Mouse (Mus musculus) layer of hippocampus, adult 9-10 months (tissue): ENCODE data around the gene Map6.

ENCODE experiments used
- DNase-seq: peaks from one replicate; pipeline ENCODE4 v3.0.0; 2022; ENCODE audit warnings: low spot score

Map6 gene

DNA sequence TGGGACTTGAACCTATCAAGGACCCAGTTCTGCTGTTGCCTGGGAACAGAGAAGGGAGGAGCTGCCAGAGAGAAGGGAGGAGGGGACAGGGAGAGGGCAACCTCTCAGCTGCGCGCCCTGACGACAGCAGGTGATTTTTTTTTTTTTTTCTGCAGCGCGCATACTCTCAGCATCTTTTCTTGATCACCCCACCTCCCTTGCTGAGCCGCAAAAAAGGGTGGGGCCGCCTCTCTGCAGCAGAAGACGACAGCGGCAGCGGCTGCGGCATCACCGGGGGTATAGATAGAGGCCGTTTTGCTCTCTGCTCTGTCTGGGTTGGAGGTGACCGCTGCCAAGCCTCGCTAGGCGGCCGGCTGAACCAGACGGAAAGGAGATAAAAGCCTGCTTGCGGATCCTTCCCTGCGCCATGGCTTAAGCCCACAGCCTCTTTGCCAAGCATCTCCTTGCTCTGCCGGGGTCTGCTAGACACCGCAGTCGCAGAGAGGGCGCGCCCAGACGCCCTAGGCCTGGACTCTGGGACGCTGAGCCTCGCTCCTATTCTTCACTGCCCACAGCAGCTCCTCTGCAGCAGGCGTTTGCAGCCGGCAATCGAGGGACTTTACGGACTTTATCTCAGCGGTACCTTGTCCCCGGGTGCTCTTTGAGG, at the start of gene Map6:
Gene Map6 (plus strand): TSS at position 197 of the 646 bp plus-strand sequence.
- DNase-seq: no peak

DNA sequence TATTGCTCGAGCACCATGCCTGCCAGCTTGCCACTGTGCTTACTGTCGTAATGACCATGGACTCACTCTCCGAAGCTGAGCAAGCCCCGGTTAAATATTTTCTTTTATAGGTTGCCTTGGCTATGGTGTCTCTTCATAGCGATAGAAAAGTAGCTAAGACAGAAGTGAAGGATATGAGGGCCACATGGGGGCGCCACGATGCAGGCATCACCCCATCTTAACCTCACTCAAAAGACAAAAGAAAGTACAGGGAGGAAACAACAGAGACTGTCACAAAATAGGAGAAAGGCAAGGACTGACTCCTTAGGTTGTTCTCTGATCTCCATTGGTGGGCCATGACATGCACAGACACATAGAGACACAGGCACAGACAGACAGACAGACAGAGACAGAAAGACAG, 43.0 kb upstream of the Map6 start:
- DNase-seq: no peak

- DNase-seq: no peak
Observed at GRCm38 (mm10) chr7:99224648-99225190, 42.5 kb upstream of the Map6 start.

GRCm38 (mm10) chr7:99225421-99225820, 41.8 kb upstream of the Map6 start:
- DNase-seq: no peak

- DNase-seq: no peak
Observed at GRCm38 (mm10) chr7:99226662-99227061, 40.6 kb upstream of the Map6 start.

DNA sequence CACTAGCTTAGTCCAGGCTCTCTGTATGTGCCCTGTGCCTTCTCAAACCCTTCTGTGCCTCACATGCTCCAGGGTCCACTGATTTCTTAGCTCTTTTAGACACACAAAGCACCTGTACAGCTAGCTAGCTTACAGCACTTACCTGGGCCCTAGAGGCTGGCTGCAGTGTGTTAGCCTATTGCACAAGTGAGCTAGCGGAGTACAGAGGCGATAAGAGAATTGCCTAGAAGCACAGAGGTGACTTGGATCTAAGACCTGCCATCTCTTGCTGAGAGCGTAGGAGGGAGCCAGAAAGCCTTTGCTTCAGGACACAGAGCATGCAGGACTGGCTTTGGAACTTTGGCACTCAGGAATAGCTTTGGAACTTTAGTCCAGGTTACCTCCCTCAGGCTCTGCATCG, 40.0 kb upstream of the Map6 start:
- no peak for DNase-seq

DNA sequence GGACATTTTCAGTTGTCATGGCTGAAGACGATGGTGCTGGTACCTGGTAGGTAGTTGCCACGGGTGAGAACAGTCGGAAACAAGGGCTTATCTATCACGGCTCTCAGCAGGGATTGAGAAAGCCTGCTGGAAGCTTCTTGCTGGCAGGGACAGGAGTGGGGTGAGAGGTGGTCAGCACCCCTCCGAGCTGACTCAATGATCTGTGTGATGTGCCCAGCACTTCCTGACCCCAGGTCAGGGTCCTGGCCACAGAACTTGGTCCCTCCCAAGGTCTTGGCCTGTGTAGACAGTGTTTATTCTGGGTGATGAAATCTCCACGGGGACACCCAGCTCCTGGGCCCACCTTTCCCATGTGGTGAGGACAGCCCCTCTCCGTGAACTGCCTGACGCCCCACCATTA, 38.4 kb upstream of the Map6 start:
- DNase-seq: no peak

- DNase-seq: no peak
Observed at GRCm38 (mm10) chr7:99229411-99229810, 37.8 kb upstream of the Map6 start.

- no peak for DNase-seq
Observed at GRCm38 (mm10) chr7:99230061-99230747, 37.0 kb upstream of the Map6 start.

DNA sequence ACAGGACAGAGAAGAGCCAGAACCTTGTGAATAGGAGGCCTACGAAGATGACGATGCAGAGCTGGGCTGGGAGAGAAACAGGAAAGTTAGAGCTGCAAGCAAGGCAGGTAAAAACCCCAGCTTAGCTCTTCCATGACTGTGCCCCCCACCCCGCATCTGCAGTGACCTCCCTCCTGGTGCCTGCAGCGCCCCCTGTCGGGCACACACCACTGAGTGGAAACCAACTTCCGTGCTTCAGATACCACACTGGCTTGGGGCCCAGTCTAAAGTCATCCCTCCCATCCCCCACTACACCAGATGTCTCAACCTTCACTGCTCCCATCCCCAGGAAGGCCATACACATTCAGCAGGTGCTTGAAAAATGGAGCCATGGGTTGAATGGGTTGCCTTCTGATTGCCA, 34.7 kb upstream of the Map6 start:
- DNase-seq: no peak

DNA sequence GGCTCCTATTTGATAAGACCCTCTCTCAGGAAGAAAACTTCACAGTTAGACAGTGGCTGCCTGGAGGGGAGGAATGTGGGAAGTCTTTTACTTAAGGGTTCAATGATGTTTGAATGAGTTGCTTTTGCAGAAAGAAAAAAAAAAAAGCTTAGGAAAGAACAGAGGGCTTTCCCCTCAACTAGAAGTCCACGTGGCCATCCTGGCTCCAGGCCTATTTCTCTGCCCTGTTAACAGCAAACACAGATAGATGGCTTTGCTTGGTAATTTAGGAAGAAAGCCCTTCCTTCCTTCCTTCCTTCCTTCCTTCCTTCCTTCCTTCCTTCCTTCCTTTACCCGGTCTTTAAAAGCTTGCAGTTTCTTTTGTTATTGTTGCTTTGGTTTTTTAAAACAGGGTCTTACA, 32.3 kb upstream of the Map6 start:
- DNase-seq: no peak

- DNase-seq: no peak
Observed at GRCm38 (mm10) chr7:99235657-99236056, 31.6 kb upstream of the Map6 start.

DNA sequence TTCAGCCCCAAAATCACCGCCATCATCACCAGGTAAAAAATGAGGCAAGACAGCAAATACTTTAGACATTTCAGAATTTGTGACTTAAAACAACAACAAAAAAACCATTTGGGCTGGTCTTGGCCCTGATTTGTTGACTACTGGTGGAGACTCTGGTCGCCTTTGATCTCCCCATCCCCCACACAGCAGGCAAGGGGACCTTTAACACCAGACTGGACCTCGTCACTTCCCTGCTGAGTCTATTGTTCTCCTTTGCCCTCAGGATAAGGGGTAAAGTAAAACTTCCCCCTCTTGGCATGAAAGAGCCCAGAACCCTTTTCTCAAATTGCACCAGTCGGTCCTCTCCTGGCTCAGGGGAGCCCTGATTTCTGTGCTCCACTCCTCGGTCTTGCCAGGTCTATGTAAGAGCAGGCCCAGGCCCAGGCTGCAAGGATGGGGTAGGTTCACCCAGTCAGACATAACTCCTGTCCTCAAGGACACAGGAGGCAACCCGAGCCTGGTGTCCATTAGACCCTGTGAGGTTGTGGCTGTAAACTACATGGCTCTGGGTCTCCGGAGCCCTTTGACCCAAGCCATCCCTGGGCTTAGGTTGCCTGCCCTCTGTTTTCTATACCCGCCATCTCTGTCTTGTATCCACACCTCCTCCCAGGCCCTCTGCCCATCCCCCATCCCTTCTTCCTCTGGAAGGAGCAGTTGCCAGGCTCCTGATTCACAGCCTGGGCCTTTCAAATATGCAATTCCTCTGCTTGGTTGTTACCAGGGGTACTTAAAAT, 30.2 kb upstream of the Map6 start:
- DNase-seq: no peak

DNA sequence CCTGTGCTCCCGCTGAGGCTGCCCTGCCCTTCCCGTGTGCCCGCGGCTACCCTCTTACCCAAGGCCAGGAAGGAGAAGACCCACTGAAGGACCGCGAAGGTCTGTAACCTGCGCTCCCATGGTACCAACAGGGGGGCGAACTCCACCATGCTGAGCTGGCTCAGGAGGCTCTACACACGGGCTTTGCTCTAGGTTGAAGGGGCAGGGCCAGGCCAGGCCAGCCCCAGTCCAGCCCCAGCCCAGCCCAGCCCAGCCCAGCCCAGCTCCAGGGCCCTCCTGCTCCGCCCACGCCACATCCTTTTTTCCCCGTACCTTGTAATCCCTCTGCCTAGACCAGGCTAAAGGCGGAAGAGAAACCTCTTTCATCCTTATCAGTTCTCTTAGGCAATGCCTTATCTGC, 28.8 kb upstream of the Map6 start, which contains the start of gene Mogat2:
Gene Mogat2 (minus strand): TSS at position 203 of the 400 bp plus-strand sequence.
- DNase-seq: no peak

DNA sequence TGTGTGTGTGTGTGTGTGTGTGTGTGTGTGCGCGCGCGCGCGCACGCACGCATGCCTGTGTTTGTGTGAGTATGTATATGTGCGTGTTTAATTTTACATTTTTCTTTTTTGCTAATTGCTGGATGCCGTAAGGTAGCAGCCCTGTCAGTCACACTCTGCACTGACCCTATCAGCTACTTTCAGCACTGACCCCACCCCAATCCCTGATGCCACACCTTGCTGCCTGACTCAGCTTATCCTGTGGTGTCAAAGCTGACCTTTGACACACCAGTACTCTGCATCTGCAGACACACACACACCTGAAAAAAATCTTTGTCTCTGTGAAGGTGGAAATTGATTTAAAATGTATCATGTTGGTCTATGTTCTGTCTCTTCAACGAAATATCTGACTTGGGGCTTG, 25.1 kb upstream of the Map6 start:
- no peak for DNase-seq

- DNase-seq: no peak
Observed at GRCm38 (mm10) chr7:99248157-99248742, 19.0 kb upstream of the Map6 start.

DNA sequence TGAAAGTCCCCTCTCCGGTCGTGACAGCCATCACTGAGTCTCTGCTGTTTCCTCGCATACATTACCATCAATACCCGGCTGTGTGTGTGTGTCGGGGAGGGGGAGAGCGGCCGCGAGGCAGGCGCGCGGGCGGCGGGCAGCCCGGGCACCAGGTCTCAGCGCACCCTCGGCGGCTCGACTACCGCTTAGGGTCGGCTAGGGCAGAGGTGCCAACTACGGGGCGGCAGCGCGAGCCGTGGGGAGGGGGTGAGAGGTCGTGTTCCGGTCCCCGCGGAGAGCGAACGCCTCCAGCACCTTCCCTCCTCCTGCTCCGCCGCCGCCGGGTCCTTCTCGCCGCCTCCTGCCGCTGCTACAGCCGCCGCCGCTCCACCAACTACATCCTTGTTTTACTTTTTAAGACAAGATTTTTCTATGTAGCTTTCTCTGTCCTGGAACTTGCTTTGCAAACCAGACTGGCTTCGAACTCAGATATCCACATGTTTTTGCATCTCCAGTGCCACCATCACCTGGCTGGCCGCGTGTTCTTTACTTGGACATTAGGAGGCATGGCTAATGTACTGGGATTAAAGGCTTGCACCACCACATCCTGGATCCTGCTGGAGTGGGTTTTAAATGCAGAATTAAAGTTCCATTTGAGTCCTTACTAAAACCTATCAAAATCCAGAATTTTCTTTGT, 18.2 kb upstream of the Map6 start:
- DNase-seq: no peak

DNA sequence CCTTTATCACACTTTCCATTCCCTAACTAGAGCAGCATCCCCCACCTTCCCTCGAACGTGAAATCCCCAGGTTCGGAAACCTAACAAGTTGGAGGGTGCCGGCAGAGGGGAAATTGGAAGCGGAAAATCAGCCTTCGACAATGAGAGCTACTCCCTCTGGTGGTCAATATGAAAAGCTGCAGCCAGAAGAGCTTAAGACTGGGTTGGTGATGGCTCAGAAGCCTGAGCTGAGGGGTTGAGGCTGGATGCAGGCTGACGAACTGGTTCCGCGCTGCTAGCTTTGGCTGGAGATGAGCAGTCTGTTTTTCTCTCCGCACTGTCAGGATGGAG, 17.7 kb upstream of the Map6 start:
- DNase-seq: no peak

- no peak for DNase-seq
Observed at GRCm38 (mm10) chr7:99250386-99250785, 16.9 kb upstream of the Map6 start.

DNA sequence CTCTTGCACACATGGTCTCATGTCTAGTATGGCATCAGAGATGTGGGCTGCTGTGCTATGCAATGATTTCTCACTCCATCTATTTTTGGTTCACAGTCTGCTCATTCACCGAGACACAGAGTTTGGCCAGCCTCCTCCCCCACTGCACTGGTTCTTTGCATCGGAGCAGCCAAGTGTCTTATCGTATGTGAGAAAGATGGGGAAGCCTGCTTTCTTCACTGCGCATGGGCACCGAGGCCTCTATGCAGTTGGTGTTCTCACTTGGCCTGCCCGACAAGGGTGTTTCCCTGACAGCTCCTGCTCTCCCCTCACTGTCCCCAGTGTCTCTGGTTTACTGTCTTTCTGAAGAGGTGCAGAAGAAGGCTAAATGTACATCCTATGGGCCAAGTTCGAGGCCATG, 12.2 kb upstream of the Map6 start:
- no peak for DNase-seq

GRCm38 (mm10) chr7:99261900-99262299, 5.3 kb upstream of the Map6 start:
- no peak for DNase-seq

DNA sequence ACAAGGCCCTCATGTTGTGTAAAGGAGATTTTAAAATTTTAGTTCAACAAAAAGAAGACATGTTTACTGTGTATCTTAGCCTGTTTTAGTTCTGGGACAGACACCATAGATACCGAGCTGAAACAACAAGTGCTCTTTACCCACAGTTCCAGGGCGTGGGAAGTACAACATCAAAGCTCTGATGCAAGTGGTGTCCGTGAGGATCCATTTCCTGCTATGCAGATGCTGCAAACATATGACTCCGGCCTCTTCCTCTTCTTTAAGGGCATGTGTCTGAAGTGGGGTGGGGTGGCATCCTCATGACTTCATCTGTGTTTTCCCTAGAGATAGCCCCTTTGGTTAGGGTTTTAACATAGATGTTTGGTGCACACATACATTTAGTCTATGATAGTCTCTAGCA, 3.7 kb upstream of the Map6 start:
- no peak for DNase-seq
